Mouse (Mus musculus): Measurements from ENCODE around the gene Tpte. TPM values are rescaled to one million over a fixed set of nuclear protein-coding genes. Genes with fewer than 3 reads are reported as not detected.

The Tpte gene
- total RNA-seq, 2 experiments from 2014 or later = not detected

DNA sequence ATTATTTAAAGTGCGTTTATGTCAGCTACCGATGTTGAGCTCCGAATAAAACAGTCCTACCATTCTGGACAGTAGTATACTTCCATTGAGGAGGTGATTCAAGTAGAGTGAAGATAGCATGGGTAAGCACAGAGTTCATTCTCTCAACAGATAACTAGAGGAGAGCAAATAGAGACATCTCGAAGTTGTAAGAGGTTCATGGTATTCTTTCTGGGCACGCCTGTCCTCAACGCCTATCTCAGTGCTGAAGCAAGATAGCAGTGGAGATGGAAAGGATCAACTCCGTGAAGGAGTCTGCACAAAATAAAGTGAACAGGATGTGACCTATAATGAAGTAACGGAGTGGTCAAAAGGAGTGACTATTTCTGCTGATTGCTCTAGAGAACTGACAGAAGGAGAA, 128.7 kb downstream of the Tpte start:
- ATAC-seq (replicated peaks; ENCODE audit: low FRiP score, low TSS enrichment, poor library complexity, severe bottlenecking) = peak; percentile 42

Other genes starting within 250 kb of the Tpte start
- gene Atp7b, start 223.1 kb upstream of the Tpte start, total RNA-seq (2014; fragmentation: Nextera tagmentation) = 50.4 and 51.5 TPM in 2 replicates
- 14.3 and 29.1 TPM in 2 replicates for gene Atp7b, start 223.1 kb upstream of the Tpte start, total RNA-seq (2017)
- 15.7 and 19.1 TPM in 2 replicates for gene Alg11, start 222.7 kb upstream of the Tpte start, total RNA-seq (2014; fragmentation: Nextera tagmentation)
- 19.9 and 22.9 TPM in 2 replicates for gene Alg11, start 222.7 kb upstream of the Tpte start, total RNA-seq (2017)
- gene Nek5, start 158.4 kb upstream of the Tpte start, total RNA-seq (2014; fragmentation: Nextera tagmentation) = not detected in 2 replicates
- not detected in 2 replicates for gene Nek5, start 158.4 kb upstream of the Tpte start, total RNA-seq (2017)
- 0.25 and 1.9 TPM in 2 replicates for gene Nek3, start 117.0 kb upstream of the Tpte start, total RNA-seq (2014; fragmentation: Nextera tagmentation)
- 2.0 and 5.9 TPM in 2 replicates for gene Nek3, start 117.0 kb upstream of the Tpte start, total RNA-seq (2017)
- gene Ckap2, start 97.6 kb upstream of the Tpte start, total RNA-seq (2014; fragmentation: Nextera tagmentation) = 31.5 and 49.4 TPM in 2 replicates
- gene Ckap2, start 97.6 kb upstream of the Tpte start, total RNA-seq (2017) = 48.3 and 50.1 TPM in 2 replicates
- gene Vps36, start 90.6 kb upstream of the Tpte start, total RNA-seq (2014; fragmentation: Nextera tagmentation) = 30.9 and 31.8 TPM in 2 replicates
- gene Vps36, start 90.6 kb upstream of the Tpte start, total RNA-seq (2017) = 30.4 and 38.4 TPM in 2 replicates
- gene Thsd1, start 56.1 kb upstream of the Tpte start, total RNA-seq (2014; fragmentation: Nextera tagmentation) = 0.52 TPM in 1 of 2 replicates, not detected in the other
- 0.80 and 1.2 TPM in 2 replicates for gene Thsd1, start 56.1 kb upstream of the Tpte start, total RNA-seq (2017)
- gene Slc25a15, start 115.2 kb downstream of the Tpte start, total RNA-seq (2014; fragmentation: Nextera tagmentation) = 8.7 and 15.3 TPM in 2 replicates
- gene Slc25a15, start 115.2 kb downstream of the Tpte start, total RNA-seq (2017) = 10.4 and 15.9 TPM in 2 replicates
- gene Mrps31, start 127.9 kb downstream of the Tpte start, total RNA-seq (2014; fragmentation: Nextera tagmentation) = 18.2 and 25.7 TPM in 2 replicates
- gene Mrps31, start 127.9 kb downstream of the Tpte start, total RNA-seq (2017) = 39.8 and 43.1 TPM in 2 replicates

Measured in megakaryocyte-erythroid progenitor cell, adult 5-6 weeks (primary cell).